Mouse (Mus musculus) effector memory CD4-positive, alpha-beta T cell, adult 5 months (primary cell): ENCODE results near the gene Mxra8. TPM values are rescaled to one million over a fixed set of nuclear protein-coding genes. Genes with fewer than 3 reads are reported as not detected.

ENCODE experiments used
- polyA plus RNA-seq: library from polyadenylated mRNA; unstranded; fragments of 100-300 nt; shearing (Covaris generic); gene quantifications from one replicate; pipeline ENCODE4 v1.2.1, GENCODE M21; 2017

The Mxra8 gene
- polyA plus RNA-seq, result 1.7 TPM

DNA sequence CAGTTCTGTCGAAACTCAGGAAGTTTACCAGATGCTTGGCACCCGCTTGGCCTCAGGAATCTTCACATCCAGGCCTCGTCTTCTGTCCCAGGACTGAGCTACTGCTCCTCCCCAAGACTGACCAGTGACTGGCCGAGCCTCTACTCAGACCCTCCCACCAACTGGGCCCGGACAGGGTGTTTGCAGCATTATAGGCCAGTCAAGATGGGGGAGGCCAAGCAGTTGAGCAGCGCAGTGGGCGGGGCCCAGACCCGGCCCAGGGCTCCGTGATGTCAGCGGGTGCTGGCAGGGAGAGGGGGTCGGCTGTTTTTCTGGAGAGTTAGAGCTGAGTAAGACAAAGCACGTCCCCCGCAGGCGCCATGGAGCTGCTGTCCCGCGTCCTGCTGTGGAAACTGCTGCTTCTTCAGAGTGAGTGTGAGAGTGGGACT is at the start of gene Mxra8:
Gene Mxra8, plus strand, starts transcription at position 198 of the 428 bp plus-strand sequence.

DNA sequence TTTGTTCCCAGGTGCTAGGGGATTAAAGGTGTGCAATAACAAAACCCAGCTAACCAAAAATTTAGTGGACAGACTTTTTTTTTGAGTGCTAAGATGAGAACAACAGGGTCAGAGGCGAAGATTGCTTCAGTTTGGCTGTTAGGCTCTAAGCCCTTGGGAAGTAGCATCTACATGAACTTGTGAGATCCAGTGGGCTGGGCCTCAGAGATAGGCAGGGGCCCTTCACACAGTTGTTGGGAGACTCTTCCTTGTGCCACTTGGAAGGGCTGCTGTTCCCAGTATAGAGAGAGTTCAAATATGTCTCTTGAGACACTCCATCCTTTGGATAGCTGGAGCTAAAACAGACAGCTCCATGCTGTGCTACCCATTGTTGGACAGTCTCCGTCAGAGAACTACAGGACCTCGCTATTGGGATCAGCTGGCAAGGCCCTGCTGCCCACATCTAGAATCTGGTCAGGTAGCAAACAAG is 49.4 kb upstream of the Mxra8 start, which contains the start of gene Ankrd65:
Gene Ankrd65, plus strand, starts transcription at position 419 of the 469 bp plus-strand sequence.

DNA sequence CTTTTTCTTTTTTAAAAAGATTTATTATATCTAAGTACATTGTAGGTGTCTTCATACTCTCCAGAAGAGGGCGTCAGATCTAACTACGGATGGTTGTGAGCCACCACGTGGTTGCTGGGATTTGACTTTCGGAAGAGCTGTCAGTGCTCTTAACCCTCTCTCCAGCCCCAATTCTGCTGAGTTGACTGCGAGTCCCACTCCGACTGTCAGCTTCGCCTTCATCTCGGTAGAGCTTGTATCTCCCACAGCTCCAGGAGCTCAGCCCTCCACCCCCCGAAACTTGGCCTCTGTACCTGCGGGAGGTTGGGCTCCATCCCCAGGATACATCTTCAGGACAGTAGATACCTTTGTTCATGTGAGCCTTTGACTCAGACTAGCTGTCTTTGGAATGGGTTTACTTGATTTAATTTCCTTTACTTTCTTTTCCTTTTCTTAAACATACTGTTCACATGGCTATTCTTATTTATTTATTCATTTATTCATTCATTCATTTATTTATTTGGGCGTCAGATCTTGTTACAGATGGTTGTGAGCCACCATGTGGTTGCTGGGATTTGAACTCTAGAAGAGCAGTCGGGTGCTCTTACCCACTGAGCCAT is 36.6 kb upstream of the Mxra8 start, which contains the start of gene Mrpl20:
Gene Mrpl20, plus strand, starts transcription at position 138 of the 599 bp plus-strand sequence.

DNA sequence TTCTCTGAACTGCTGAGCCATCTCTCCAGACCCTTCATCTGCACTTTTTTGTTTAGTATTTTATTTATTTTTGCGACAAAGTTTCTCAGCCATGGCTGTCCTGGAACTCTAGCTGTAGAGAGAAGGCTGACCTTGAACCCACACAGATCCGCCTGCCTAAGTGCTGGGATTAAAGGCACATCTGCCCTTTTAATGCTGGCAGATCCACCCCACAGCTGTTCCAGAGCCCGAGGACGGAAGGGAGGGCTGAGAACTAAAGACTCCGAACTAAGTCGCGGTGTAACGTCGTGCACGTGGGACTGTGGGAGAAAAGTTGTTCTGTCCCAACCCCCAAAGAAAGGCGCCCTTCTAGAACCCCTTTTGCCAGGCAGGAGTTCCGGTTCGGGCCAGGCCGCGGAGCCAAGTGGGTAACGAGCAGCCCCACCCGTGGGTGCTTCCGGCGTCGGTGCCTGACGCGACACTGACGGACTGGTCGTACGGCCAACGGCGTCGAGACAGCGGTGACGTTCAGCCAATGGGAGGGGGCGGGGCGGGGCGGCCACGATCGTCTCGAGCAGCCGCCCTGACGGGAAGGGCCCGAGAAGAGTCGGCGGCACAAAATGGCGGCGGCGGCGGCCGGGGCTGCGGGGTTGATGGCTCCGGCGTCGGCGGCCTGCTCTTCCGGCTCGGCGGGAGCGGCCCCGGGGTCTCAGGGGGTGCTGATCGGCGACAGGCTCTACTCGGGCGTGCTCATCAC is 27.4 kb upstream of the Mxra8 start, which contains the start of gene Ccnl2:
Gene Ccnl2, plus strand, starts transcription at position 561 of the 736 bp plus-strand sequence.

DNA sequence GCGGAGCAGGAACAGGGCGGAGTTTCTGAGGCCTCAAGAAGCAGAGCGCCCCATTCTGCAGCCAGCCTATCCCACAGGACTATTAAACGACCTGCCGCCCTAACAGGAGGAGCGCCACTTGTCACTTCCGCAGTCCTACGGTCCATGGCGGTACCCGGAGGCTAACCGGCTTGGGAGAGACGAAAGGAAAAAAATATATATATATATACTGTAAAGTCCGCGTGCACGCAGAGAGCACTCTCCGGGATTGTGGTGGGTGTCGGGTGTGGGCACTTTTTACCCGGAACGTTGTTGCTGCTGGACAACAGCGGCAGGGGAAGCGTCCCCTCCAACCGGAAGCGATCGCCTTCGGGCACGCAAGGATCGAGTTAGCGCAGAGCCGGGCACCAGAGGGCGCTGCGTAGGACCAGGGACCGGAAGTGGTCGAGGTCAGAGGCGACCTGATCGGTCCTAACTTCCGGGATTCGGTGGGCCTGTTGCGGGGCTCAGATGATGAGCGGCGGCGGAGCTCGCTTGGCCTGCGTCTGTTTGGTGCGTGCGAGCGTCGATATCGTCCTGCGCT is 8.2 kb upstream of the Mxra8 start, which contains the start of gene Aurkaip1:
Gene Aurkaip1, plus strand, starts transcription at position 68 of the 562 bp plus-strand sequence.

DNA sequence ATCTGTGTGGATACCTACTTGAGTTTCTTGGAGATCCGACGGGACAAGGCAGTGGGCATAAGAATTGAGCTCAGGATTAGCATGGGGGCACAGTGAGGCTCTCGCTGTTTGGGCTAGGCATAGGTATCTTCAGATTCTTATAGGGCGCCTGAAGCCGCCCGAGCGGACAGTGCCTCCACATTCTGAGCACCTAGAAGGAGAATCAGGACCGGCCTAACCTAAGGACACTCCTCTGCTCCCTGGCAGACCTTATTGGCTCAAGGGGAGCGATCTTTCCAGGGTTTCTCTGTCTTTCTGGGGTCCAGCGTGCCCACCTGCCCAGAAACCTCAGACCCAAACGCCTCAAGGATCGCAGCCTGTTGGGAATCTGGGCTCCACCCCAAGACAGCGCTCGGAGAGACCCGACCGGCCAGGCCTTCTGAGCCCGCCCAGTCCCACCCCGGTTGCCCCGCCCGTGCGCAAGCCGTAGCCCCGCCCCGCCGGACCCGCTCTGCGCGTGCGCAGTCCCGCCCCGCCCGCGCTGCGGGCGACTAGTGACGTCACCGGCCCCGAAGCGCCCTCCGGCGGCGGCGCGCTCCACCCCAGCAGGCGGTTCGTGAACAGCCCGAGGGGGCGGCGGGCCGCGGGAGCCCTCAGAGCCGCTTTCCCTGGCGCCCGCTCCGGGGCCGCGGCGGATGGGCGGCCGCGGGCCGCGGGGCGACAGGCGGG is 7.5 kb downstream of the Mxra8 start, which contains the start of gene Dvl1:
Gene Dvl1, plus strand, starts transcription at position 532 of the 708 bp plus-strand sequence.

DNA sequence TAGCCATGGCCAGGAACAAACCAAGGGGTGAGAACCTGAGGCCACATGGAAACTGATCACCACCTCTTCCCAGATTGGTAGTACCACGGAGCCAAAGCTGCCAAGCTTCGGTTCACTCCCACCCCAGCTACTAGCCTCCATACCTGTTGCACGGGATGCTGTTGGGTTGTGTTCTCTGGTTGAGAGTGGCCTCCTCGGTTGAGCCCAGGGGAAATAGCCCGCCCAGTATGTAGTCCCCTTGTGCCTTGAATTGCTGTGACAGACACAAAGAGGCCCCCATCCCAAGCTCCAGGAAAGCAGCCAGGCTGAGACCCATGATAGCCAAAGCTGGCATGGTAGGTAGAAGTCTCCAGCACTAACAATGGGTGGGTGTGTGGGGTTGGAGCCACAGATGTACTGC is 23.5 kb downstream of the Mxra8 start, which contains the start of gene Tas1r3:
Gene Tas1r3, minus strand, starts transcription at position 362 of the 400 bp plus-strand sequence.

DNA sequence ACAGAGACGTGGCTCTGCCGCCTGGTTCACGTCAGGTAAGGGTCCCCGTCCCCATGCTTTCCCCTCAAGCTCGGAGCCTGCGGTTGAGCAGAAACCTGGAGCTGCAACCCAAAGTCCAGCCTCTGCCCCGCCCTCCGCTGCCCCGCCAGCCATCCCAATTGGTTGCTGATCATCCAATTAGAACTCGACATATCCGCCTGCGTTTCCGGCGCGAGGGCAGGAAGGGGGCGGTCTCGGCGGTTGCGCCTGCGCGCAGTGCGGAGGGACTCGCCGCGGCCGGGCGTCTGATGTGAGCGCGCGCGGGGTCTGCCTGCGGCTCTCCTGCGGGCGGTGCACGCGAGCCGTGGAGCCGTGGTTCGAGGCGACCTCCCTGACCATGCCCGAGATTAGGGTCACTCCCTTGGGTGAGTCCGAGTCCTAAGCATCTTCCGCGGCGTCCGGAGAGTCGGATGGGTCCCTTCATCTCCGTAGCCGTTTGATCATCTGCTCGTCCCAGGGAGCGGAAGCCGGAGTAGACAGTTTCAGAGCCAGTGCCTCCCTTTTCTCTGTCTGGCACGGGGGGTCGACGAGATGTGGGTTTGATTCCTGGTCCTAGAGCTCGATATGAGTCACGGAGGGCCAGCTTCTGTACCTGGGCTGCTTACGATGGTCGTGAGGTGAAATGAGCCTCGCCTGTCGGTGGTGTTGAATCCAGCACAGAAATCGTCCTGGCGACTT is 30.0 kb downstream of the Mxra8 start, which contains the start of the genes Cptp and Ints11:
Gene Cptp, minus strand, starts transcription at position 124 of the 717 bp plus-strand sequence.
Gene Ints11, plus strand, starts transcription at position 230 of the 717 bp plus-strand sequence.

DNA sequence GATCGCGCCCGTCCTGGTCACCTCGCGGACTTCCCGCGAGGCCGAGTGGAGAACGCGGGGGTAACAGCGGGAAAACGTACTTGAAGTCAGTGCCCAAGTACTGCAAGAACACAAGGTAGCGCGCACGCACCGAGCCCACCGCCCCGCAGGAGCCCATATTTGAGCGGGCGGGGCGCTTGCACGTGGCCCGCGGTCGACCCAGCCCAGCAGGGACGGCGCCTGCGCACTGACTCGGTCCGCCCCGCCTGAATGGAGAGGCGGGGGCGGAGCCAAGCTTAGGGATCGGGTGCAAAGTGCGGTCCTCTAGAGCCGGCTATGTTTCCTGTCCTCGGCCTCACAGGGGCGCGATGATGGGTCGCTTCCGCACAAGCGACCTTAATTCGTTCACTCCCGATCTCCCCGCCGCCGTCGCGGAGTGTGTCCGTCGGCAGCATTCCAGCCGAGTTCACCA is 52.1 kb downstream of the Mxra8 start, which contains the start of the genes Pusl1 and Acap3:
Gene Pusl1, minus strand, starts transcription at position 231 of the 451 bp plus-strand sequence.
Gene Acap3, plus strand, starts transcription at position 272 of the 451 bp plus-strand sequence.

Other genes with a start within 250 kb of the Mxra8 start
- gene Slc35e2, start 238.3 kb upstream of the Mxra8 start, polyA plus RNA-seq, result 25.6 TPM
- gene Cdk11b, start 214.8 kb upstream of the Mxra8 start, polyA plus RNA-seq, result 793 TPM
- gene Gm10563, start 194.3 kb upstream of the Mxra8 start, polyA plus RNA-seq, result not detected
- gene Mmp23, start 186.3 kb upstream of the Mxra8 start, polyA plus RNA-seq, result not detected
- gene Mib2, start 170.5 kb upstream of the Mxra8 start, polyA plus RNA-seq, result 48.6 TPM
- gene Fndc10, start 145.3 kb upstream of the Mxra8 start, polyA plus RNA-seq, result 11.6 TPM
- 83.3 TPM for gene Ssu72, start 134.9 kb upstream of the Mxra8 start, polyA plus RNA-seq
- 0.11 TPM for gene Tmem240, start 104.9 kb upstream of the Mxra8 start, polyA plus RNA-seq
- gene Atad3a, start 78.6 kb upstream of the Mxra8 start, polyA plus RNA-seq, result 69.8 TPM
- gene Vwa1, start 65.0 kb upstream of the Mxra8 start, polyA plus RNA-seq, result 0.14 TPM
- not detected for gene Tmem88b, start 53.8 kb upstream of the Mxra8 start, polyA plus RNA-seq
- not detected for gene Ankrd65, start 49.2 kb upstream of the Mxra8 start, polyA plus RNA-seq
- gene Mrpl20, start 36.8 kb upstream of the Mxra8 start, polyA plus RNA-seq, result 52.7 TPM
- gene Ccnl2, start 27.2 kb upstream of the Mxra8 start, polyA plus RNA-seq, result 336 TPM
- 103 TPM for gene Aurkaip1, start 8.4 kb upstream of the Mxra8 start, polyA plus RNA-seq
- 78.2 TPM for gene Dvl1, start 7.7 kb downstream of the Mxra8 start, polyA plus RNA-seq
- 0.66 TPM for gene Tas1r3, start 23.7 kb downstream of the Mxra8 start, polyA plus RNA-seq
- gene Cptp, start 29.8 kb downstream of the Mxra8 start, polyA plus RNA-seq, result 4.3 TPM
- 58.5 TPM for gene Ints11, start 29.9 kb downstream of the Mxra8 start, polyA plus RNA-seq
- gene Pusl1, start 52.1 kb downstream of the Mxra8 start, polyA plus RNA-seq, result 29.1 TPM
- 29.0 TPM for gene Acap3, start 52.1 kb downstream of the Mxra8 start, polyA plus RNA-seq
- gene Ube2j2, start 104.2 kb downstream of the Mxra8 start, polyA plus RNA-seq, result 163 TPM
- 4.2 TPM for gene C1qtnf12, start 122.6 kb downstream of the Mxra8 start, polyA plus RNA-seq
- 7.5 TPM for gene B3galt6, start 153.0 kb downstream of the Mxra8 start, polyA plus RNA-seq
- gene Sdf4, start 153.2 kb downstream of the Mxra8 start, polyA plus RNA-seq, result 443 TPM
- 675 TPM for gene Tnfrsf4, start 174.2 kb downstream of the Mxra8 start, polyA plus RNA-seq
- gene Tnfrsf18, start 186.5 kb downstream of the Mxra8 start, polyA plus RNA-seq, result 435 TPM
- 0.27 TPM for gene Ttll10, start 219.7 kb downstream of the Mxra8 start, polyA plus RNA-seq